In genomic region chr11:96553091-96553490, GRCm38 (mm10) we compare ENCODE assay signal across 9 mouse cellular contexts.
A peak's percentile ranks its signal among the peaks of the same experiment; 100 is the strongest.
DNase-seq lines count a peak whose midpoint lies in the region; ATAC-seq and TF ChIP-seq lines count a peak whose summit lies in the region.
"Had no signal": no experiment of that assay in that cellular context is flagged by ENCODE, and none has a peak within 500 bp of the region (broad histone marks: within the 10 kb centered on the region; RNA-seq: fewer than 3 reads in every experiment).

No protein-coding gene starts in this region.

- H3K27me3 ChIP-seq in midbrain, embryonic 13.5 days = peaks cover 43% of the 10 kb centered on the region

- WGBS in midbrain, embryonic 13.5 days = 20% methylated on average over 15 of the region's 15 CpGs

- TF ChIP-seq POLR2A in cortical plate, adult 2 months (IDR thresholded peaks at IDR 0.05; ENCODE audit: extremely low read depth, insufficient read depth, low read length) = no peak

- H3K36me3 ChIP-seq in midbrain, embryonic 13.5 days = no peaks in the 10 kb centered on the region
- H3K36me3 ChIP-seq: heart, embryonic 15.5 days had no signal

- no peak overlapping the region for H3K27ac ChIP-seq in cortical plate, adult 2 months (ENCODE audit: insufficient read depth, low read length)
- H3K27ac ChIP-seq in midbrain, embryonic 13.5 days = no peak overlapping the region
- H3K27ac ChIP-seq: heart, embryonic 15.5 days had no signal

- no peaks in the 10 kb centered on the region for H3K4me1 ChIP-seq in cortical plate, adult 2 months (ENCODE audit: control insufficient read depth, insufficient read depth, low read length)
- H3K4me1 ChIP-seq in midbrain, embryonic 13.5 days (replicated peaks) = no peaks in the 10 kb centered on the region
- H3K4me1 ChIP-seq: heart, embryonic 15.5 days had no signal

- 0 out of 2 replicates have a peak, but pooled peaks have one; percentile 5 for TF ChIP-seq CTCF in cortical plate, adult 2 months (IDR thresholded peaks at IDR 0.05; ENCODE audit: extremely low read depth, insufficient read depth, low read length)

- no peaks in the 10 kb centered on the region for H3K9me3 ChIP-seq in midbrain, embryonic 13.5 days
- H3K9me3 ChIP-seq: heart, embryonic 15.5 days had no signal

- H3K9ac ChIP-seq in midbrain, embryonic 13.5 days (replicated peaks) = no peak overlapping the region
- H3K9ac ChIP-seq: heart, embryonic 15.5 days had no signal

- peak overlapping the region; percentile 31 for H3K4me2 ChIP-seq in midbrain, embryonic 13.5 days (replicated peaks)
- H3K4me2 ChIP-seq: heart, embryonic 15.5 days had no signal

- H3K4me3 ChIP-seq in cortical plate, adult 2 months (ENCODE audit: insufficient read depth, low read length) = no peak overlapping the region
- no peak overlapping the region for H3K4me3 ChIP-seq in midbrain, embryonic 13.5 days (replicated peaks)
- H3K4me3 ChIP-seq: heart, embryonic 15.5 days had no signal

- DNase-seq in adrenal gland, adult 2 months = peak; percentile 49
- DNase-seq in adrenal gland, postnatal 4 days (ENCODE audit: low spot score in 2 of 2) = no peak
- DNase-seq in CD8-positive naive resting alpha-beta T cell, adult 2 months (ENCODE audit: low read depth in 2 of 2, low spot score in 2 of 2) = peak; percentile 42 to 62
- DNase-seq in heart, postnatal 4 days = peak; percentile 50
- DNase-seq in layer of hippocampus, adult 18-20 months (ENCODE audit: low spot score in 2 of 2) = peak; percentile 5 to 45
- peak; percentile 70 for DNase-seq in thymus, postnatal 0 days (ENCODE audit: low spot score)

- ATAC-seq in midbrain, embryonic 13.5 days = 0 out of 2 replicates have a peak, but pooled peaks have one; percentile 6

Comparison
In these comparisons a context has a peak if more than half of its experiments do, and no peak if none do; other contexts are left out.
1. DNase-seq: peak in adrenal gland, adult 2 months (single experiment), CD8-positive naive resting alpha-beta T cell, adult 2 months (2 of 2), heart, postnatal 4 days (single experiment), layer of hippocampus, adult 18-20 months (2 of 2) and thymus, postnatal 0 days (single experiment); none in adrenal gland, postnatal 4 days (0 of 2).